In genomic region chr7:132358709-132359108, GRCm38 (mm10) we compare ENCODE assay signal across 10 mouse cellular contexts. TPM values are rescaled to one million over a fixed set of nuclear protein-coding genes. Genes with fewer than 3 reads are reported as not detected.
DNase-seq lines count a peak whose midpoint lies in the region; ATAC-seq and TF ChIP-seq lines count a peak whose summit lies in the region.
"Had no signal": no experiment of that assay in that cellular context is flagged by ENCODE, and none has a peak within 500 bp of the region (broad histone marks: within the 10 kb centered on the region; RNA-seq: fewer than 3 reads in every experiment).

No protein-coding gene starts in this region.

- no peak for TF ChIP-seq CTCF in kidney, adult 2 months (conservative IDR thresholded peaks at IDR 0.05; ENCODE audit: insufficient read depth, insufficient read length, low read depth, low read length)
- no peak for TF ChIP-seq CTCF in bone marrow, adult 2 months (IDR thresholded peaks at IDR 0.05; ENCODE audit: control insufficient read depth, insufficient read depth, low read length)
- TF ChIP-seq CTCF in thymus, adult 2 months (IDR thresholded peaks at IDR 0.05; ENCODE audit: borderline replicate concordance, control insufficient read depth, extremely low read depth, insufficient read depth, low read length, poor library complexity), result no peak

- no peak overlapping the region for H3K9ac ChIP-seq in kidney, embryonic 14.5 days (ENCODE audit: low read depth, low read length)
- no peak overlapping the region for H3K9ac ChIP-seq in forebrain, embryonic 15.5 days (replicated peaks)
- H3K9ac ChIP-seq: embryonic facial prominence, embryonic 15.5 days had no signal

- TF ChIP-seq POLR2A in kidney, adult 2 months (IDR thresholded peaks at IDR 0.05; ENCODE audit: low read depth, low read length), result no peak
- TF ChIP-seq POLR2A in bone marrow, adult 2 months (IDR thresholded peaks at IDR 0.05; ENCODE audit: borderline replicate concordance, control insufficient read depth, low read depth, low read length), result no peak
- no peak for TF ChIP-seq POLR2A in thymus, adult 2 months (IDR thresholded peaks at IDR 0.05; ENCODE audit: control insufficient read depth, extremely low read depth, insufficient read depth, low read length, poor library complexity)

- DNase-seq in kidney, adult 2 months, result peak; percentile 87
- peak; percentile 52 to 77 for DNase-seq in kidney, postnatal 25 days
- peak; percentile 66 to 73 for DNase-seq in monocyte, adult 2 months (ENCODE audit: low read depth in 1 of 2, low spot score in 2 of 2)
- DNase-seq in thymus, adult 2 months, result no peak
- DNase-seq: gastrocnemius, postnatal 36 days had no signal

- no peak overlapping the region for H3K4me2 ChIP-seq in kidney, embryonic 14.5 days (replicated peaks; ENCODE audit: low read depth, low read length)
- H3K4me2 ChIP-seq in forebrain, embryonic 15.5 days (replicated peaks), result no peak overlapping the region
- H3K4me2 ChIP-seq: embryonic facial prominence, embryonic 15.5 days had no signal

- 40% methylated on average over 4 of the region's 4 CpGs for WGBS in kidney, adult 2 months
- WGBS in kidney, embryonic 14.5 days, result 22% methylated on average over 4 of the region's 4 CpGs
- WGBS in bone marrow, adult 2 months, result 4% methylated on average over 4 of the region's 4 CpGs
- 54% methylated on average over 4 of the region's 4 CpGs for WGBS in forebrain, embryonic 15.5 days
- WGBS in thymus, adult 2 months, result 35% methylated on average over 4 of the region's 4 CpGs

- H3K27me3 ChIP-seq in kidney, adult 2 months (replicated peaks; ENCODE audit: control insufficient read depth, insufficient read depth, low read length), result no peaks in the 10 kb centered on the region
- H3K27me3 ChIP-seq in kidney, embryonic 14.5 days (ENCODE audit: control insufficient read depth, insufficient read depth, low read length), result no peaks in the 10 kb centered on the region
- H3K27me3 ChIP-seq in forebrain, embryonic 15.5 days, result no peaks in the 10 kb centered on the region
- no peaks in the 10 kb centered on the region for H3K27me3 ChIP-seq in thymus, adult 2 months (ENCODE audit: control insufficient read depth, insufficient read depth, low read length)
- H3K27me3 ChIP-seq: embryonic facial prominence, embryonic 15.5 days had no signal

- 0 out of 2 replicates have a peak, but pooled peaks cover 4% of the 10 kb centered on the region for H3K4me1 ChIP-seq in kidney, adult 2 months (ENCODE audit: control insufficient read depth, insufficient read depth, low read length)
- H3K4me1 ChIP-seq in kidney, embryonic 14.5 days (ENCODE audit: control insufficient read depth, insufficient read depth, low read length), result no peaks in the 10 kb centered on the region; the same call in 1 of the 2 replicates
- H3K4me1 ChIP-seq in bone marrow, adult 2 months (ENCODE audit: control insufficient read depth, insufficient read depth, low read length), result peaks cover 15% of the 10 kb centered on the region
- no peaks in the 10 kb centered on the region for H3K4me1 ChIP-seq in forebrain, embryonic 15.5 days
- H3K4me1 ChIP-seq in thymus, adult 2 months (replicated peaks; ENCODE audit: control insufficient read depth, insufficient read depth, low read length), result peaks cover 23% of the 10 kb centered on the region

- H3K4me3 ChIP-seq in kidney, adult 2 months (ENCODE audit: insufficient read depth, low read depth, low read length), result no peak overlapping the region
- H3K4me3 ChIP-seq in kidney, embryonic 14.5 days (ENCODE audit: low read length), result no peak overlapping the region
- H3K4me3 ChIP-seq in bone marrow, adult 2 months (replicated peaks; ENCODE audit: control insufficient read depth, low read depth, low read length), result no peak overlapping the region
- H3K4me3 ChIP-seq in forebrain, embryonic 15.5 days, result no peak overlapping the region
- H3K4me3 ChIP-seq in thymus, adult 2 months (ENCODE audit: control insufficient read depth, insufficient read depth, low read length), result no peak overlapping the region
- H3K4me3 ChIP-seq: embryonic facial prominence, embryonic 15.5 days had no signal

- peak overlapping the region; percentile 45 for H3K27ac ChIP-seq in kidney, adult 2 months (ENCODE audit: insufficient read depth, low read depth, low read length)
- no peak overlapping the region for H3K27ac ChIP-seq in kidney, embryonic 14.5 days (ENCODE audit: low read depth, low read length)
- peak overlapping the region; percentile 76 for H3K27ac ChIP-seq in bone marrow, adult 2 months (ENCODE audit: control insufficient read depth, insufficient read depth, low read depth, low read length, poor library complexity)
- H3K27ac ChIP-seq in forebrain, embryonic 15.5 days (replicated peaks), result no peak overlapping the region
- H3K27ac ChIP-seq in thymus, adult 2 months (ENCODE audit: control insufficient read depth, insufficient read depth, low read length), result no peak overlapping the region
- H3K27ac ChIP-seq: embryonic facial prominence, embryonic 15.5 days had no signal

- no peak for ATAC-seq in kidney, embryonic 14.5 days (ENCODE audit: low FRiP score, low TSS enrichment)
- no peak for ATAC-seq in frontal cortex, adult (ENCODE audit: low TSS enrichment)
- ATAC-seq in forebrain, embryonic 15.5 days (replicated peaks), result no peak

- no peaks in the 10 kb centered on the region for H3K36me3 ChIP-seq in kidney, adult 2 months (ENCODE audit: control insufficient read depth, insufficient read depth, low read length)
- H3K36me3 ChIP-seq in kidney, embryonic 14.5 days (ENCODE audit: control insufficient read depth, insufficient read depth, low read length), result no peaks in the 10 kb centered on the region
- H3K36me3 ChIP-seq in forebrain, embryonic 15.5 days, result no peaks in the 10 kb centered on the region
- no peaks in the 10 kb centered on the region for H3K36me3 ChIP-seq in thymus, adult 2 months (ENCODE audit: control insufficient read depth, insufficient read depth, low read length)
- H3K36me3 ChIP-seq: embryonic facial prominence, embryonic 15.5 days had no signal

- no peaks in the 10 kb centered on the region for H3K9me3 ChIP-seq in kidney, embryonic 14.5 days (ENCODE audit: control insufficient read depth, low read length)
- H3K9me3 ChIP-seq in forebrain, embryonic 15.5 days, result no peaks in the 10 kb centered on the region
- H3K9me3 ChIP-seq: embryonic facial prominence, embryonic 15.5 days had no signal

RNA-seq across cellular contexts. Expression of gene Chst15, which starts 41.7 kb away (rescaled TPM):
- 13.8 and 17.6 TPM in 2 replicates for polyA plus RNA-seq in kidney, adult 2 months (2012; rRNA removed)
- 10.0 and 18.8 TPM in 2 replicates for polyA plus RNA-seq in kidney, embryonic 14.5 days (2014; fragmentation: Nextera tagmentation; extraction: Ambion mirVana)
- polyA plus RNA-seq in bone marrow, adult 2 months (2011; ENCODE audit: insufficient read depth, insufficient read length, low replicate concordance, missing spikeins), result 14.3 and 34.6 TPM in 2 replicates
- polyA plus RNA-seq in forebrain, embryonic 15.5 days (2015; fragmentation: Nextera tagmentation; extraction: Ambion mirVana), result 20.1 and 22.0 TPM in 2 replicates
- polyA plus RNA-seq in thymus, adult 2 months (2012; rRNA removed), result 7.4 and 8.9 TPM in 2 replicates

Comparison
In these comparisons a context has a peak if more than half of its experiments do, and no peak if none do; other contexts are left out.
1. H3K27ac ChIP-seq: peak in kidney, adult 2 months (single experiment) and bone marrow, adult 2 months (single experiment); none in kidney, embryonic 14.5 days (single experiment), forebrain, embryonic 15.5 days (single experiment) and thymus, adult 2 months (single experiment).